Mouse (Mus musculus): ENCODE results near the gene Tapbpl. TPM values are rescaled to one million over a fixed set of nuclear protein-coding genes. Genes with fewer than 3 reads are reported as not detected.

The Tapbpl gene
- total RNA-seq, 1 experiment: 4.2 TPM

DNA sequence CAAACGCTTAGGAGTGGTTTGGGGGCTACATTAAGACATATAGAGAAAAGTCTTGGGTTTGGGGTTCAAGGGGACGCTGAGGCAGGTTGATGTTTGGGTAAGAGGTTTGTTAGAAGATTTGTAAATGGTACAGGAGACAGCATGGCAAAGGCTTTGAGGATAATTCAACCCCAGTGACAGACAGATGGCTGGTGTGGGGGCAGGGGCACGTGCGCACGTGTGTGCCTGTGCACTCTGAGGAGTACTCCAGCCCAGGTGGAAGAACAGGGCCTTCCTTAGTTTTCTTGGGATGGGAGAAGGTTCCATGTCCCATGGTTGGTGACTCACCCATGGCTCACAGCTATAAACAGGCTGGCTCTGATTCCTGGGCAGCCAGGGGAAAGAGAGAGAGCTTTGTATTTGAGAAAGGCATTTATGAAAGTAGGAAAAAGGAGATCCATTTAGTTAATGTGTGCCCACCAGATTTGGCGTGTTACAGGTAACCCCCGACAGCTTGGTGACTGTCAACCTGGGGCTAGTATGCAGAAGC, 23.9 kb upstream of the Tapbpl start:
- in situ Hi-C loops (cut with MboI; ENCODE audit: low sequenced_read_pairs in 2 of 2, unreplicated experiment in 2 of 2): no loop called here
- Histone ChIP-seq H3K9ac (ENCODE audit: insufficient read depth, low read depth, low read length, poor library complexity, severe bottlenecking) (no peak overlapping the region), H3K36me3 (ENCODE audit: control insufficient read depth, insufficient read depth, low read length, poor library complexity, severe bottlenecking) (no peaks in the 10 kb centered on the region), H3K4me3 (ENCODE audit: insufficient read depth in 1 of 2, low read depth in 1 of 2, low read length in 2 of 2, poor library complexity in 1 of 2, severe bottlenecking in 1 of 2) (no peak overlapping the region), H3K27ac (ENCODE audit: insufficient read depth, low read depth, low read length, poor library complexity, severe bottlenecking) (no peak overlapping the region), H3K9me3 (ENCODE audit: control insufficient read depth, insufficient read depth, low read depth, low read length) (no peaks in the 10 kb centered on the region), H3K4me1 (ENCODE audit: control insufficient read depth in 2 of 2, insufficient read depth in 2 of 2, low read length in 2 of 2, poor library complexity in 1 of 2) (peaks cover 3 to 8% of the 10 kb centered on the region in 2 experiments; a peak in 2 of 4 replicates)
- DNase-seq (ENCODE audit: low read depth, low spot score): no peak
- no peak for TF ChIP-seq CHD2 (IDR thresholded peaks at IDR 0.05; ENCODE audit: low read depth, low read length)
- TF ChIP-seq MAFK (IDR thresholded peaks at IDR 0.05; ENCODE audit: insufficient read depth, low read depth, low read length): no peak
- TF ChIP-seq ZNF384 (IDR thresholded peaks at IDR 0.05; ENCODE audit: low read depth, low read length): no peak
- TF ChIP-seq ZC3H11A (IDR thresholded peaks at IDR 0.05; ENCODE audit: borderline replicate concordance, low read depth, low read length): no peak
- no peak for TF ChIP-seq HCFC1 (IDR thresholded peaks at IDR 0.05; ENCODE audit: borderline replicate concordance, insufficient read depth, low read length)

DNA sequence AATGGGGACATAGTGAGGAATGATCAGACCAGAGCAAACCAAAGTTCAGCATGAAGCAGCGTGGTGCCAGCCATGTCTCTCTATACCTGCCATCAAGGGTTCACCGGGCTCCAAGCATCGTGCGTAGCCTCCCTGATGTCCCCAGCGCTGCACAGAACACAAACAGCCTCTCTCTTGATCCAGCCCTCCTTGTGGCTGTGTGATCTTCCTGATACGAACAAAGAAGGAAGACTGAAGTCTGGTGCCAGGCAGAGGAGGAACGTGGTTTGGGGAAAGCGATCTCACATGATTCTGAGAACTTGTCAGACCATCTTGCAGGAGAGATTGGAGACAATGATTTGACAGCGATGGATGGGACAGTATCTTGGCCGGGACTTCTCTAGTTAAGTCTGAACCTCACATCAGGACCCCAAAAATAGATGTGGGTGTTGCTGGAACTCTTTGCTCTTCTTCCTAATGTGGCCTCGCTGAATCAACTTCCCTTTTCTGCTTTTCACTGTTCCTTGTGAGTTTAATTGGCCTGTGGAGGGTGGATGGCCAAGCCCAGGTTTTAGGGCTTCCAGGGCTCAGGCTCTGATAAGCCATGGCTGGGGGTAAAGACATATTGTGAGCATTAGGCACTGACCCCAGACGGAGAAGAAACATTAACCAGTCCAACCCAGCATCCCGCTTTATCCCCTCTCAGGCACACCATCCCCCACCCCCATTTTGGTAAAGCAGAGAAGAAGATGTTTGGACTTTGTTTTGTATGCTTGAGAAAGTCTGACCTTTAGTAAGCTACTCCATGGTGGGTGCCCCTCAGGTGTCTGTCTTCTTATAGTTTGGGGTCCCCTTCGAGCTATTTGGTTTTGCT, 22.4 kb upstream of the Tapbpl start:
- Histone ChIP-seq H3K9ac (ENCODE audit: insufficient read depth, low read depth, low read length, poor library complexity, severe bottlenecking) (no peak overlapping the region), H3K9me3 (ENCODE audit: control insufficient read depth, insufficient read depth, low read depth, low read length) (no peaks in the 10 kb centered on the region), H3K4me1 (ENCODE audit: control insufficient read depth in 2 of 2, insufficient read depth in 2 of 2, low read length in 2 of 2, poor library complexity in 1 of 2) (peaks cover 3 to 4% of the 10 kb centered on the region in 2 experiments; a peak in 2 of 4 replicates), H3K27ac (ENCODE audit: insufficient read depth, low read depth, low read length, poor library complexity, severe bottlenecking) (no peak overlapping the region; the same call in 1 of the 2 replicates), H3K4me3 (ENCODE audit: insufficient read depth in 1 of 2, low read depth in 1 of 2, low read length in 2 of 2, poor library complexity in 1 of 2, severe bottlenecking in 1 of 2) (no peak overlapping the region), H3K36me3 (ENCODE audit: control insufficient read depth, insufficient read depth, low read length, poor library complexity, severe bottlenecking) (no peaks in the 10 kb centered on the region)
- TF ChIP-seq ZC3H11A (IDR thresholded peaks at IDR 0.05; ENCODE audit: borderline replicate concordance, low read depth, low read length) (no peak), MAFK (IDR thresholded peaks at IDR 0.05; ENCODE audit: insufficient read depth, low read depth, low read length) (no peak), HCFC1 (IDR thresholded peaks at IDR 0.05; ENCODE audit: borderline replicate concordance, insufficient read depth, low read length) (no peak), ZNF384 (IDR thresholded peaks at IDR 0.05; ENCODE audit: low read depth, low read length) (no peak), CHD2 (IDR thresholded peaks at IDR 0.05; ENCODE audit: low read depth, low read length) (no peak)
- no peak for DNase-seq (ENCODE audit: low read depth, low spot score)
- in situ Hi-C loops (cut with MboI; ENCODE audit: low sequenced_read_pairs in 2 of 2, unreplicated experiment in 2 of 2): no loop called here

- Histone ChIP-seq H3K9ac (ENCODE audit: insufficient read depth, low read depth, low read length, poor library complexity, severe bottlenecking) (no peak overlapping the region), H3K4me3 (ENCODE audit: insufficient read depth in 1 of 2, low read depth in 1 of 2, low read length in 2 of 2, poor library complexity in 1 of 2, severe bottlenecking in 1 of 2) (no peak overlapping the region), H3K27ac (ENCODE audit: insufficient read depth, low read depth, low read length, poor library complexity, severe bottlenecking) (no peak overlapping the region), H3K9me3 (ENCODE audit: control insufficient read depth, insufficient read depth, low read depth, low read length) (no peaks in the 10 kb centered on the region), H3K36me3 (ENCODE audit: control insufficient read depth, insufficient read depth, low read length, poor library complexity, severe bottlenecking) (no peaks in the 10 kb centered on the region), H3K4me1 (ENCODE audit: control insufficient read depth in 2 of 2, insufficient read depth in 2 of 2, low read length in 2 of 2, poor library complexity in 1 of 2) (peaks cover 3 to 4% of the 10 kb centered on the region in 2 experiments; a peak in 2 of 4 replicates)
- no peak for TF ChIP-seq HCFC1 (IDR thresholded peaks at IDR 0.05; ENCODE audit: borderline replicate concordance, insufficient read depth, low read length)
- no peak for TF ChIP-seq ZNF384 (IDR thresholded peaks at IDR 0.05; ENCODE audit: low read depth, low read length)
- in situ Hi-C loops (cut with MboI; ENCODE audit: low sequenced_read_pairs in 2 of 2, unreplicated experiment in 2 of 2): no loop called here
- DNase-seq (ENCODE audit: low read depth, low spot score): no peak
These were observed 21.1 kb upstream of the Tapbpl start for GRCm38 (mm10) chr6:125252711-125253110.

DNA sequence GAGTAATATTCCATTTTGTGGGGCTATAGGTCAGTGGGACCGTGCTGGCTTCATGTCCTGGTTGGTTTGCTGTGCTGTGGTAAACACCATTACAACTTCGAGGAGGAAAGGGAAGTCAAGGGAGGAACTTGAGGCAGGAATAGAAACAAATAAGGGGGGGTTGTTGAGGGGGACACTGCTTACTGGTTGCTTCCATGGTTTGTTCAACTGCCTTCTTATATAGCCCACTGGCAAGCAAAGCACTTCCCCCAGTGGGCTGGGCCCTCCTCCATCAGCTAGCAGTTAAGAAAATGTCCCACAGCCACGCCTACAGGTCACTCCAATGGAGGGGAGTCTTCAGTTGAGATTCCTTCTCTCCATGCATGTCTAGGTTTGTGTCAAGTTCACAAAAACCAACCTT, 20.6 kb upstream of the Tapbpl start:
- H3K9me3 ChIP-seq (ENCODE audit: control insufficient read depth, insufficient read depth, low read depth, low read length): no peaks in the 10 kb centered on the region
- peaks cover 2 to 3% of the 10 kb centered on the region in 2 experiments; a peak in 2 of 4 replicates for H3K4me1 ChIP-seq (ENCODE audit: control insufficient read depth in 2 of 2, insufficient read depth in 2 of 2, low read length in 2 of 2, poor library complexity in 1 of 2)
- H3K36me3 ChIP-seq (ENCODE audit: control insufficient read depth, insufficient read depth, low read length, poor library complexity, severe bottlenecking): no peaks in the 10 kb centered on the region
- H3K9ac ChIP-seq (ENCODE audit: insufficient read depth, low read depth, low read length, poor library complexity, severe bottlenecking): no peak overlapping the region
- H3K27ac ChIP-seq (ENCODE audit: insufficient read depth, low read depth, low read length, poor library complexity, severe bottlenecking): no peak overlapping the region
- no peak for DNase-seq (ENCODE audit: low read depth, low spot score)
- in situ Hi-C loops (cut with MboI; ENCODE audit: low sequenced_read_pairs in 2 of 2, unreplicated experiment in 2 of 2): no loop called here
- no peak overlapping the region for H3K4me3 ChIP-seq (ENCODE audit: insufficient read depth in 1 of 2, low read depth in 1 of 2, low read length in 2 of 2, poor library complexity in 1 of 2, severe bottlenecking in 1 of 2)
- TF ChIP-seq CHD2 (IDR thresholded peaks at IDR 0.05; ENCODE audit: low read depth, low read length) (no peak), HCFC1 (IDR thresholded peaks at IDR 0.05; ENCODE audit: borderline replicate concordance, insufficient read depth, low read length) (no peak), ZNF384 (IDR thresholded peaks at IDR 0.05; ENCODE audit: low read depth, low read length) (no peak), ZC3H11A (IDR thresholded peaks at IDR 0.05; ENCODE audit: borderline replicate concordance, low read depth, low read length) (no peak), MAFK (IDR thresholded peaks at IDR 0.05; ENCODE audit: insufficient read depth, low read depth, low read length) (no peak)
